Mouse (Mus musculus) megakaryocyte, embryonic 14.5 days (primary cell): Measurements from ENCODE around the gene 1700021F05Rik.

Experiments
- FLI1 ChIP-seq: IDR thresholded peaks from 2 replicates; pipeline ENCODE4 v1.6.1; 2012; ENCODE audit warnings: low read length, inconsistent platforms, mixed read lengths
- GATA1 ChIP-seq: IDR thresholded peaks from 3 replicates; pipeline ENCODE4 v1.6.1; 2012; ENCODE audit warnings: mixed read lengths, low read length, inconsistent platforms, borderline replicate concordance

- no peak for TF ChIP-seq GATA1
- no peak for TF ChIP-seq FLI1
Measured at GRCm38 (mm10) chr10:43541153-43541544, 355 bp upstream of the 1700021F05Rik start.
